Mouse (Mus musculus): ENCODE measurements at regions not wholly inside any gene's neighbourhood (a gene's known extent, or its start where the extent isn't known, plus 50 kb on each side); places are given as distances from the start of the nearest gene placed in this dataset.

GRCm38 (mm10) chr13:60459002-60459401 is 142.7 kb upstream of the Dapk1 start:
- ATAC-seq (replicated peaks; ENCODE audit: extremely low read depth, insufficient read depth, low FRiP score), result no peak
- Histone ChIP-seq H3K36me3 (ENCODE audit: control insufficient read depth, insufficient read depth) (no peaks in the 10 kb centered on the region), H3K9me3 (replicated peaks; ENCODE audit: control insufficient read depth, low read length) (no peaks in the 10 kb centered on the region), H3K9ac (ENCODE audit: low read length) (no peak overlapping the region), H3K4me3 (ENCODE audit: low read length) (no peak overlapping the region), H3K27ac (ENCODE audit: low read length) (no peak overlapping the region), H3K4me1 (ENCODE audit: control insufficient read depth, insufficient read depth, low read length) (peaks cover 11% of the 10 kb centered on the region), H3K27me3 (ENCODE audit: control insufficient read depth, insufficient read depth, low read length) (no peaks in the 10 kb centered on the region), H3K4me2 (ENCODE audit: low read depth, low read length) (no peak overlapping the region)
- 71% methylated on average over 5 of the region's 5 CpGs for WGBS

GRCm38 (mm10) chr13:60466553-60467313 is 135.0 kb upstream of the Dapk1 start:
- no peaks in the 10 kb centered on the region for H3K9me3 ChIP-seq (replicated peaks; ENCODE audit: control insufficient read depth, low read length)
- no peaks in the 10 kb centered on the region for H3K36me3 ChIP-seq (ENCODE audit: control insufficient read depth, insufficient read depth)
- no peak overlapping the region for H3K9ac ChIP-seq (ENCODE audit: low read length)
- no peak overlapping the region for H3K4me2 ChIP-seq (ENCODE audit: low read depth, low read length)
- WGBS, result 77% methylated on average over 5 of the region's 5 CpGs
- no peak overlapping the region for H3K27ac ChIP-seq (ENCODE audit: low read length)
- H3K4me1 ChIP-seq (ENCODE audit: control insufficient read depth, insufficient read depth, low read length), result no peaks in the 10 kb centered on the region
- no peak for ATAC-seq (replicated peaks; ENCODE audit: extremely low read depth, insufficient read depth, low FRiP score)
- no peaks in the 10 kb centered on the region for H3K27me3 ChIP-seq (ENCODE audit: control insufficient read depth, insufficient read depth, low read length)
- no peak overlapping the region for H3K4me3 ChIP-seq (ENCODE audit: low read length)

GRCm38 (mm10) chr13:60467821-60468579 is 133.7 kb upstream of the Dapk1 start:
- ATAC-seq (replicated peaks; ENCODE audit: extremely low read depth, insufficient read depth, low FRiP score), result no peak
- H3K27ac ChIP-seq (ENCODE audit: low read length), result no peak overlapping the region
- no peaks in the 10 kb centered on the region for H3K9me3 ChIP-seq (replicated peaks; ENCODE audit: control insufficient read depth, low read length)
- no peaks in the 10 kb centered on the region for H3K36me3 ChIP-seq (ENCODE audit: control insufficient read depth, insufficient read depth)
- H3K9ac ChIP-seq (ENCODE audit: low read length), result no peak overlapping the region
- no peaks in the 10 kb centered on the region for H3K4me1 ChIP-seq (ENCODE audit: control insufficient read depth, insufficient read depth, low read length)
- no peaks in the 10 kb centered on the region for H3K27me3 ChIP-seq (ENCODE audit: control insufficient read depth, insufficient read depth, low read length)
- H3K4me3 ChIP-seq (ENCODE audit: low read length), result no peak overlapping the region
- H3K4me2 ChIP-seq (ENCODE audit: low read depth, low read length), result no peak overlapping the region
- WGBS, result 19% methylated on average over 11 of the region's 11 CpGs

- Histone ChIP-seq H3K27ac (ENCODE audit: low read length) (no peak overlapping the region), H3K9ac (ENCODE audit: low read length) (no peak overlapping the region), H3K4me1 (ENCODE audit: control insufficient read depth, insufficient read depth, low read length) (no peaks in the 10 kb centered on the region), H3K4me2 (ENCODE audit: low read depth, low read length) (no peak overlapping the region), H3K36me3 (ENCODE audit: control insufficient read depth, insufficient read depth) (no peaks in the 10 kb centered on the region), H3K9me3 (replicated peaks; ENCODE audit: control insufficient read depth, low read length) (no peaks in the 10 kb centered on the region), H3K27me3 (ENCODE audit: control insufficient read depth, insufficient read depth, low read length) (no peaks in the 10 kb centered on the region), H3K4me3 (ENCODE audit: low read length) (no peak overlapping the region)
- no peak for ATAC-seq (replicated peaks; ENCODE audit: extremely low read depth, insufficient read depth, low FRiP score)
- 71% methylated on average over 17 of the region's 17 CpGs for WGBS
These were observed 131.0 kb upstream of the Dapk1 start for GRCm38 (mm10) chr13:60470426-60471398.

- H3K4me3 ChIP-seq (ENCODE audit: low read length), result no peak overlapping the region
- H3K36me3 ChIP-seq (ENCODE audit: control insufficient read depth, insufficient read depth), result no peaks in the 10 kb centered on the region
- H3K4me2 ChIP-seq (ENCODE audit: low read depth, low read length), result no peak overlapping the region
- WGBS, result 85% methylated on average over 5 of the region's 5 CpGs
- ATAC-seq (replicated peaks; ENCODE audit: extremely low read depth, insufficient read depth, low FRiP score), result no peak
- H3K27me3 ChIP-seq (ENCODE audit: control insufficient read depth, insufficient read depth, low read length), result no peaks in the 10 kb centered on the region
- no peaks in the 10 kb centered on the region for H3K9me3 ChIP-seq (replicated peaks; ENCODE audit: control insufficient read depth, low read length)
- H3K4me1 ChIP-seq (ENCODE audit: control insufficient read depth, insufficient read depth, low read length), result no peaks in the 10 kb centered on the region
- H3K9ac ChIP-seq (ENCODE audit: low read length), result no peak overlapping the region
- no peak overlapping the region for H3K27ac ChIP-seq (ENCODE audit: low read length)
These were observed 130.1 kb upstream of the Dapk1 start for GRCm38 (mm10) chr13:60471602-60472001.

- H3K4me1 ChIP-seq (ENCODE audit: control insufficient read depth, insufficient read depth, low read length), result peaks cover 14% of the 10 kb centered on the region
- 0 out of 2 replicates have a peak, but pooled peaks cover 3% of the 10 kb centered on the region for H3K27me3 ChIP-seq (ENCODE audit: control insufficient read depth, insufficient read depth, low read length)
- no peak overlapping the region for H3K9ac ChIP-seq (ENCODE audit: low read length)
- no peak overlapping the region for H3K4me3 ChIP-seq (ENCODE audit: low read length)
- H3K27ac ChIP-seq (ENCODE audit: low read length), result no peak overlapping the region
- no peaks in the 10 kb centered on the region for H3K9me3 ChIP-seq (replicated peaks; ENCODE audit: control insufficient read depth, low read length)
- no peak overlapping the region for H3K4me2 ChIP-seq (ENCODE audit: low read depth, low read length)
- 80% methylated on average over 2 of the region's 2 CpGs for WGBS
- H3K36me3 ChIP-seq (ENCODE audit: control insufficient read depth, insufficient read depth), result no peaks in the 10 kb centered on the region
- ATAC-seq (replicated peaks; ENCODE audit: extremely low read depth, insufficient read depth, low FRiP score), result no peak
These were observed 125.4 kb upstream of the Dapk1 start for GRCm38 (mm10) chr13:60476366-60476765.

- Histone ChIP-seq H3K9ac (ENCODE audit: low read length) (no peak overlapping the region), H3K27me3 (ENCODE audit: control insufficient read depth, insufficient read depth, low read length) (0 out of 2 replicates have a peak, but pooled peaks cover 3% of the 10 kb centered on the region), H3K4me3 (ENCODE audit: low read length) (no peak overlapping the region), H3K36me3 (ENCODE audit: control insufficient read depth, insufficient read depth) (no peaks in the 10 kb centered on the region), H3K27ac (ENCODE audit: low read length) (no peak overlapping the region), H3K4me1 (ENCODE audit: control insufficient read depth, insufficient read depth, low read length) (peaks cover 14% of the 10 kb centered on the region), H3K4me2 (ENCODE audit: low read depth, low read length) (no peak overlapping the region), H3K9me3 (replicated peaks; ENCODE audit: control insufficient read depth, low read length) (no peaks in the 10 kb centered on the region)
- ATAC-seq (replicated peaks; ENCODE audit: extremely low read depth, insufficient read depth, low FRiP score), result no peak
- 70% methylated on average over 6 of the region's 6 CpGs for WGBS
These were observed 123.4 kb upstream of the Dapk1 start for GRCm38 (mm10) chr13:60478301-60478700.

- Histone ChIP-seq H3K27me3 (ENCODE audit: control insufficient read depth, insufficient read depth, low read length) (0 out of 2 replicates have a peak, but pooled peaks cover 3% of the 10 kb centered on the region), H3K4me3 (ENCODE audit: low read length) (peak overlapping the region; percentile 55), H3K9ac (ENCODE audit: low read length) (peak overlapping the region; percentile 39; the same call in 1 of the 2 replicates), H3K27ac (ENCODE audit: low read length) (no peak overlapping the region), H3K4me1 (ENCODE audit: control insufficient read depth, insufficient read depth, low read length) (peaks cover 14% of the 10 kb centered on the region), H3K4me2 (ENCODE audit: low read depth, low read length) (peak overlapping the region; percentile 87), H3K9me3 (replicated peaks; ENCODE audit: control insufficient read depth, low read length) (no peaks in the 10 kb centered on the region), H3K36me3 (ENCODE audit: control insufficient read depth, insufficient read depth) (no peaks in the 10 kb centered on the region)
- ATAC-seq (replicated peaks; ENCODE audit: extremely low read depth, insufficient read depth, low FRiP score), result peak; percentile 46; the same call in 1 of the 2 replicates
- WGBS, result 8% methylated on average over 18 of the region's 18 CpGs
These were observed 122.5 kb upstream of the Dapk1 start for GRCm38 (mm10) chr13:60479043-60479861.

Data from heart, embryonic 16.5 days (tissue).